In genomic region chr2:35845611-35846504, GRCm38 (mm10) we compare ENCODE assay signal across 9 mouse cellular contexts.
A peak's percentile ranks its signal among the peaks of the same experiment; 100 is the strongest.
DNase-seq lines count a peak whose midpoint lies in the region.
"Had no signal": no experiment of that assay in that cellular context is flagged by ENCODE, and none has a peak within 500 bp of the region (broad histone marks: within the 10 kb centered on the region; RNA-seq: fewer than 3 reads in every experiment).

No protein-coding gene starts in this region.

- WGBS in embryonic facial prominence, embryonic 10.5 days: 51% methylated on average over 11 of the region's 11 CpGs

- H3K27me3 ChIP-seq in embryonic facial prominence, embryonic 10.5 days (replicated peaks; ENCODE audit: low read depth, poor library complexity, severe bottlenecking): peaks cover 38% of the 10 kb centered on the region
- H3K27me3 ChIP-seq: embryonic facial prominence, embryonic 15.5 days had no signal

- peak overlapping the region; percentile 52; the same call in 1 of the 2 replicates for H3K27ac ChIP-seq in embryonic facial prominence, embryonic 10.5 days (replicated peaks)
- H3K27ac ChIP-seq: embryonic facial prominence, embryonic 15.5 days had no signal

- H3K4me1 ChIP-seq in embryonic facial prominence, embryonic 10.5 days: peaks cover 54% of the 10 kb centered on the region

- DNase-seq in layer of hippocampus, adult 11-12 months (ENCODE audit: low spot score): peak; percentile 57
- DNase-seq in layer of hippocampus, adult 9-10 months (ENCODE audit: low spot score): no peak
- DNase-seq in embryonic facial prominence, embryonic 10.5 days (ENCODE audit: low spot score): no peak
- DNase-seq in layer of hippocampus, postnatal 25 days (ENCODE audit: extremely low spot score in 1 of 2, low spot score in 1 of 2): peak; percentile 29 to 36
- DNase-seq in right cerebral cortex, postnatal 4 days: peak; percentile 26
- no peak for DNase-seq in kidney, adult 18-20 months
- DNase-seq in urinary bladder, adult 2 months (ENCODE audit: low spot score): no peak
- DNase-seq: lung, embryonic 14.5 days had no signal

- no peaks in the 10 kb centered on the region for H3K9me3 ChIP-seq in embryonic facial prominence, embryonic 10.5 days
- H3K9me3 ChIP-seq: embryonic facial prominence, embryonic 15.5 days had no signal

- no peak overlapping the region for H3K4me3 ChIP-seq in embryonic facial prominence, embryonic 10.5 days
- H3K4me3 ChIP-seq: embryonic facial prominence, embryonic 15.5 days had no signal

- H3K36me3 ChIP-seq in embryonic facial prominence, embryonic 10.5 days (replicated peaks): no peaks in the 10 kb centered on the region
- H3K36me3 ChIP-seq: embryonic facial prominence, embryonic 15.5 days had no signal

Comparison
In these comparisons a context has a peak if more than half of its experiments do, and no peak if none do; other contexts are left out.
1. DNase-seq: peak in layer of hippocampus, adult 11-12 months (single experiment), layer of hippocampus, postnatal 25 days (2 of 2) and right cerebral cortex, postnatal 4 days (single experiment); none in layer of hippocampus, adult 9-10 months (single experiment), embryonic facial prominence, embryonic 10.5 days (single experiment), kidney, adult 18-20 months (single experiment) and urinary bladder, adult 2 months (single experiment).